Mouse (Mus musculus): ENCODE measurements around the gene Zfp746.
"Not testable (repeated sequence)": the region's sequence is repeated elsewhere in the genome, so short reads cannot be mapped to it uniquely, and the experiment has no call there.

The Zfp746 gene

GRCm38 (mm10) chr6:48086471-48086878 is at the start of gene Zfp746:
Gene Zfp746, minus strand, starts transcription at chr6:48086593.
- peak; percentile 78 to 91 for DNase-seq (ENCODE audit: low spot score in 2 of 2)

GRCm38 (mm10) chr6:48121092-48121491 is 34.7 kb upstream of the Zfp746 start:
- DNase-seq (ENCODE audit: low spot score in 2 of 2), result not testable (repeated sequence)

DNA sequence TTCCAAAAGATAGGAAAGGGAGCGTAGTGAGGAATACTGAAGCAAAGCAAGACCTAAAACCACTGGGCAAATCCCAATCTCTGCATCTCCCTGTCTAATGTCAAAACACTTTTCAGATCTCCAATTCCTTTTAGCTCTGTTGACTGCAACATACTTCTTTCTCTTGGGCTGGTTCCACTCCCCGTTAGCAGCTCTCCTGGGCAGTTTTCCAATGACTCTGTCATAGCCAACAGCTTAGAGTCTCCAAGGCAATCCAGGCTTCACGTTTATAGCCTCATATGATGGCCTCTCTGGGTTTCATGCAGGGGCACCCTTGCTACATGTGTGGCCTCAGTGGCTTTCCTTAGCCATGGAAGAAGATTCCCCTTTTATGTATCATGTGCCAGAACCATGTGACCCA is 29.6 kb upstream of the Zfp746 start:
- DNase-seq (ENCODE audit: low spot score in 2 of 2), result no peak

DNA sequence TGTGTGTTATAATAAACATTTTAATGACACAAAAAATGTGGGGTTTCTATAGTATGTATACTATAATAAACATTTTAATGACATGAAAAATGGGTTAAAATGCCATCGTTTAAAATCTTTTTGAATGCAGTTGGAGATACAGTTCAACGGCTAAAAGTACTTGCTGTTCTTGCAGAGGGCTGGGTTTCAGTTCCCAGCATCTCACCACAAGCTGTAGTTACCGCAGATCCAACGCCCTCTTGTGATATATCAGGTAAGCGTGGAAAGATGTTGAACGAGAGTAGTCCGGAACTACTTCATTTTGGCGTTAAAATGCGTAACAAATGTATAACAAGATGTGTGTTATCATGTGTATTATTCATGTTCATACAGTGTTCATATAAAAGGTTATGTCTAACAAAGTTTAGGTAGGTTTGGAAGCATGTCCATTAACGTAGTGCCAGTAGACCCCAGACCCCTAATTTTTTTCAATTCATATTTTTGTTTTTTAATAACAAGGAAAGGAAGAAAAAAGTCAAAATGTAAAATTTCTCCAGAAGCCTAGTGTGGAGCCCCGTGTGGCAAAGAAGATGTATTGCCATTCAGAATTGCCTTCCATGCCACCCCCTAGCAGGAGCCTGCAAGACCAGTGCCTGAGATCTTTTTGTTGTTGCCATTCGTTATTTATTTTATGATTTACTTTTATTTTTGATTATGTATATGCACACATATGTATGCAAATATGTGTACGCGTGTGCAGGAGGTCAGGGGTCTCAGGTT is 743 bp upstream of the Zfp746 start:
- DNase-seq (ENCODE audit: low spot score in 2 of 2), result no peak

DNA sequence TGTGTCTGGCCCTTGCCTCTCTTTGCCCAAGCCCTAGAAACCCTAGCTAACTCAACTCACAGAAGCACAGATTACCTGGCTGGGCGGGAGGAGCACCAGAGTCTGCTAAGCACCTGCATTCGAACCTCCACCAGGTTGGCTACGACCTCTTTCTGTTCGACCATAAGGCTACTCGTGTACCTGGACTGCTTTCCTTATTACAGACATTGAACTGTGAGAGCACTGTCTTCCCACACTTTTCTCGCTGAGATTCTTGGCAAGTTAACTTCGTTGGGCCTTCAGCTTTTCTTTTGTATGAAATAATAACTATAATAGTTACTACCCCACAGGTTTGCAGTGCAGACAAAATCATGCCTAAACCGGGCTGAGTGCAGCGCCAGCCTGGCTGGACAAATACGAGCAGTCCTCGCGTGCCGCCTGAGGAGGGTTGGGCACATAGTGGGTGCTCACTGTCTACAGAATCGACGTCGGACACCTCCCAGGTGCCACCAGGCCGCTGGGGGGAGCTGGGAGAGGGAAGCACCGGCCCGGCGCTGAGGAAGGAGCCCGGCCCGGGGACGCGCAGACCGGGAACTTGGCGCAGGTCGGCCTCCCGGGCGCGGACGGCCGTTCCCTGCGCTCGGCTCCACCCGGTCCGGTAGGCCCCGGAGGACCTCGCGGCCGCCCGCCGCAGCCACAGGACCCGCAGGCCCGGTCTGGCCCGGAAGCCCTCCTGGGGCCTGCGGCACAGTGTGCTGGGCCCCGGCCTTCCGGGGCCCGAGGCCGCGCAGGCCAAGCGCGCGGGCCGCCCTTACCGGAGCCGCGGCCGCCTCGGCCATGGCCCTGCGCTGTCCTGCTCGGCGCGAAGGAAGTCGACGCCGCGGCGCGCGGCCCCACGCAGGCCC is 630 bp downstream of the Zfp746 start:
- peak; percentile 51 to 57 for DNase-seq (ENCODE audit: low spot score in 2 of 2)

- DNase-seq (ENCODE audit: low spot score in 2 of 2), result no peak
Observed at GRCm38 (mm10) chr6:48083733-48084191, 2.6 kb downstream of the Zfp746 start.

GRCm38 (mm10) chr6:48081952-48082351 is 4.4 kb downstream of the Zfp746 start:
- no peak for DNase-seq (ENCODE audit: low spot score in 2 of 2)

DNA sequence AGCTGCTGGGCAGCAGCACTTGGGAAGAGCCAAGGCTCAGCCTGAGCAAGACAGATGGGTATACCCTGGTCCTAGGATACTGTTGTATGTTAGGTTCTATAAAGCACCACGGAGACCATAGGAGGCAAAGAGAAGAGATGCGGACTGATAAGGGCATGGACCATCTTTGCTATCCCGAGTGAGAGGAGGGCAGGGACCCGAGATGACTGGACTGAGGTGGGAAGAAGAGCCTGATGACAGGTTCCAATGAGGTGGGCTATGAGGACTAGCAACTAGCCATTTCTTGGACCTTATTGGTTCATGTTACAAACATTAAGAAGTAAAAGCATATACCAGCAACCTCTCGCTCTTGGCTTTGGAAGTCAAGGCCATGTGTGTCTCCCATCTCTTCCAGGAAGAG is 5.4 kb downstream of the Zfp746 start:
- no peak for DNase-seq (ENCODE audit: low spot score in 2 of 2)

GRCm38 (mm10) chr6:48073316-48073715 is 13.1 kb downstream of the Zfp746 start:
- no peak for DNase-seq (ENCODE audit: low spot score in 2 of 2)

- no peak for DNase-seq (ENCODE audit: low spot score in 2 of 2)
Observed at GRCm38 (mm10) chr6:48067492-48067891, 18.9 kb downstream of the Zfp746 start.

GRCm38 (mm10) chr6:48065587-48066075 is 20.8 kb downstream of the Zfp746 start:
- no peak for DNase-seq (ENCODE audit: low spot score in 2 of 2)

GRCm38 (mm10) chr6:48064451-48064850 is 21.9 kb downstream of the Zfp746 start:
- DNase-seq (ENCODE audit: low spot score in 2 of 2), result no peak

DNA sequence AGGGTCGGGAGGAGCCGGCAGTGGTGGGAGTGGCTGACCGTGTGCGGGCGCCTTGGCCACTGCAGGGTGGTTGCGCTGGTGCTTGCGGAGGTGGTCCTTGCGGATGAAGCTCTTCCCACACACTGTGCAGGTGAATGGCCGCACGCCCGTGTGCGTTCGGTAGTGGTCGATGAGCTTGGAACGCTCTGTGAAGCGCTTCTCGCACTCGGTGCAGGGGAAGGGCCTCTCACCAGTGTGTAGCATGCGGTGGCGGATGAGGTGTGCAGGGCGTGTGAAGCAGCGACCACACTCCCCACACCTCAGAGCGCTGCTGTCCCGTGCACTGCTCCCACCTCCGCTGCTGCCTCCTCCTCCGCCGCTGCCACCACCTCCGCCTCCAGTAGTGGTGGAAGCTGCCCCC is 22.5 kb downstream of the Zfp746 start:
- DNase-seq (ENCODE audit: low spot score in 2 of 2), result no peak

DNA sequence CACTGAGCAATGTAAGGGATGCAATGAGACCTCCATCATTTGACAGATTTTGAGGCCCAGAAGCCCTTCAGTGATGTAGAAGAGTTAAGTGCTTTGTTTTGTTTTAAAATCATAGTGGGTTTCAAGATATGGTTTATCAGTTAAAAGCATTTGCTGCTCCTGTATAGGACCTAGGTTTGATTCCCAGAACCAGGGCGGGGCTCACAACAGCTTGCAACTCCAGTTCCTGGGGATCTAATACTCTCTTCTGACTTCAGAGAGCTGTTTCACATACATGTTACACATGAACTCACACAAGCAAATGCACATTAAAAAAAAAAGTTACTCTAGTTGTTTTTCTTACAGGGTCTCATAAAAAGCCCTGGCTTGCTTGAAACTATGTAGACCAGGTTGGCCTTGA is 25.5 kb downstream of the Zfp746 start:
- no peak for DNase-seq (ENCODE audit: low spot score in 2 of 2)

GRCm38 (mm10) chr6:48060421-48060820 is 26.0 kb downstream of the Zfp746 start:
- DNase-seq (ENCODE audit: low spot score in 2 of 2), result no peak

- no peak for DNase-seq (ENCODE audit: low spot score in 2 of 2)
Observed at GRCm38 (mm10) chr6:48052136-48052535, 34.3 kb downstream of the Zfp746 start.

GRCm38 (mm10) chr6:48051666-48052065 is 34.7 kb downstream of the Zfp746 start:
- no peak for DNase-seq (ENCODE audit: low spot score in 2 of 2)

GRCm38 (mm10) chr6:48049273-48050065 is 36.9 kb downstream of the Zfp746 start:
- no peak for DNase-seq (ENCODE audit: low spot score in 2 of 2)

GRCm38 (mm10) chr6:48048426-48049272 is 37.7 kb downstream of the Zfp746 start, which contains the start of gene Zfp777:
Gene Zfp777, minus strand, starts transcription at chr6:48048911.
- peak; percentile 75 to 83 for DNase-seq (ENCODE audit: low spot score in 2 of 2)

DNA sequence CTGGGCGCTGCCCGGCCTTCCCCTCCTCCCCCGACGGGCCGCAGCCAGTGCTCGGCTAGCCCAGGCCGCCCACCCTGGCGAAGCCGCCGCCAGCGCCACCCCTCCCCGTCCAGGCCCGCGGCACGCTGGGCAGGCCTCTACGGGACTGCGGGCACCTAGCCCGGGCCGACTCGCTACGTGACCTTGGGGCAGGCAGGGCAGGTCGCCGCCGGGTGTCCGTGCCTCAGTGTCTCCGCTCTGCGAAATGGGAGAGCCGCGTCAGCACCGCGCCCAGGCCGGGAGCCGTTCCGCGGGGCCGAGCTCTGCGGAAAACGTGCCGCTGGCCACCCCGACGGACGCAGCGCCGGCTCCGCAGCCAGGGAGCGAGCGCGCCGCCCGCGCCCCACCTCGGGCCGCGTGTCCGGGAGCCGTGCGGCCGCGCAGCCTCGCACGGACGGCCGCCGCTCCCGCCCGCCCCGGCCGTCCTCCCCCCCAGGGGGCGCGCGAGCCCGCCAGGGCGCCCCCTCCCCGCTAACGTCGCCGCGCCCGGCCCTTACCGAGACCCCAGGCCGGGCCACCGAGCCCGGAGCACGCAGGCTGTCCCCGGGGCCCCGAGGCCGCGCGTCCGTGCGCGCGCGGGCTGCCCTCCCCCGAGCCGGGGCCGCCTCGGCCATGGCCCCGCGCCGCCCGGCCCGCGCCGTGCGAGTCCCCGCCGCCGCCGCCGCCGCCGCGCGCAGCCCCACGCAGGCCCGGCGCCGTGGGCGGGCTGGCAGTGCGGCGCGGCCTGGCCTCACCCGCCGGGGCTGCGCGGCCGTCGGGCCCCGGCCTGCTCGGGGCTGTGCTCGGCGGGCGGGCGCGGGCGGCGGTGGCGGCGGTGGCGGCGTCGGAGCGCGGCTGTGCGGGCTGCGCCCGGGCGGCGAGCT is 38.7 kb downstream of the Zfp746 start:
- peak in 1 of 2 experiments; percentile 44 for DNase-seq (ENCODE audit: low spot score in 2 of 2)
